Mouse (Mus musculus) liver, embryonic 14.5 days (tissue): ENCODE results near the gene Cep63. TPM values are rescaled to one million over a fixed set of nuclear protein-coding genes. Genes with fewer than 3 reads are reported as not detected.

Experiments used
- ATAC-seq: fragments of 200-750 bp; cut with Nextera tagmentation; 2 replicates; pipeline ENCODE4 v1.8.0; 2017; ENCODE audit warnings: moderate number of reproducible peaks, mild to moderate bottlenecking, moderate library complexity; ENCODE audit not compliant: insufficient read depth
- DNase-seq, 3 experiments: peaks; one replicate each; pipeline ENCODE4 v3.0.0-alpha.2; 2012 to 2013; ENCODE audit warnings: low read depth in 3 of 3, low spot score in 3 of 3
- H3K27ac ChIP-seq: fragments of 300-500 bp; sonication (generic); 2 replicates; pipeline ENCODE4 v1.5.1; 2014; ENCODE audit warnings: moderate library complexity, mild to moderate bottlenecking, control low read depth, inconsistent platforms
- H3K27me3 ChIP-seq: fragments of 300-500 bp; sonication (generic); 2 replicates; pipeline ENCODE4 v1.6.1; 2014; ENCODE audit warnings: mild to moderate bottlenecking, low read length, moderate library complexity; ENCODE audit not compliant: control insufficient read depth, insufficient read depth
- H3K36me3 ChIP-seq: fragments of 300-500 bp; sonication (generic); replicated peaks from 2 replicates; pipeline ENCODE4 v1.6.1; 2014; ENCODE audit warnings: low read depth; ENCODE audit not compliant: control insufficient read depth, insufficient read depth
- H3K4me1 ChIP-seq, 2 experiments: fragments of 200-500 bp in 1 of 2; fragments of 300-500 bp in 1 of 2; sonication (generic) in 1 of 2; replicated peaks; 2 replicates each; pipeline ENCODE4 v1.6.1; 2012 to 2014; ENCODE audit warnings: antibody characterized with exemption in 1 of 2, inconsistent platforms in 1 of 2, low read length in 1 of 2; ENCODE audit not compliant: control insufficient read depth in 2 of 2, insufficient read depth in 2 of 2
- H3K4me2 ChIP-seq: fragments of 300-500 bp; sonication (generic); 2 replicates; pipeline ENCODE4 v1.6.1; 2014; ENCODE audit warnings: low read depth, mild to moderate bottlenecking, control low read depth, moderate library complexity
- H3K4me3 ChIP-seq, 2 experiments: fragments of 200-500 bp in 1 of 2; fragments of 300-500 bp in 1 of 2; sonication (generic) in 1 of 2; 2 replicates each; pipeline ENCODE4 v1.5.1; 2012 to 2014; ENCODE audit warnings: low read depth in 2 of 2, low read length in 2 of 2, mild to moderate bottlenecking in 2 of 2, control low read depth in 1 of 2, inconsistent platforms in 1 of 2, moderate library complexity in 1 of 2; ENCODE audit not compliant: insufficient read depth in 1 of 2
- H3K9ac ChIP-seq: fragments of 300-500 bp; sonication (generic); replicated peaks from 2 replicates; pipeline ENCODE4 v1.6.1; 2014; ENCODE audit warnings: mild to moderate bottlenecking, control low read depth, moderate library complexity
- H3K9me3 ChIP-seq: fragments of 300-500 bp; sonication (generic); 2 replicates; pipeline ENCODE4 v1.6.1; 2016; ENCODE audit warnings: low read length, mixed read lengths; ENCODE audit not compliant: control insufficient read depth
- CTCF ChIP-seq: IDR thresholded peaks from 2 replicates; pipeline ENCODE4 v1.5.1; 2016; ENCODE audit warnings: antibody characterized with exemption, low read depth, control low read depth
- EP300 ChIP-seq: IDR thresholded peaks from 2 replicates; pipeline ENCODE4 v1.6.1; 2016; ENCODE audit warnings: antibody characterized with exemption, low read depth
- WGBS: fragments of 180-500 bp; shearing (Covaris S2); extraction: QIAGEN DNeasy Blood & Tissue Kit; methylation state at CpG from one replicate; pipeline ENCODE4 v1.1.7; 2014; ENCODE audit not compliant: insufficient replicate concordance; 5-methylcytosine and 5-hydroxymethylcytosine counted together
- polyA plus RNA-seq, 2 experiments: library from polyadenylated mRNA; depleted of rRNA in 1 of 2; stranded (reverse) in 1 of 2; unstranded in 1 of 2; fragments of >200 nt; fragmentation: Nextera tagmentation in 1 of 2; extraction: Ambion mirVana in 1 of 2; gene quantifications; 2 replicates each; pipeline versions ENCODE4 v1.2.1 to v1.2.3; 2012 to 2014

The Cep63 gene
- 2.2 and 5.7 TPM in 2 replicates for polyA plus RNA-seq (2012; rRNA removed)
- polyA plus RNA-seq (2014; fragmentation: Nextera tagmentation; extraction: Ambion mirVana) = 15.5 and 16.7 TPM in 2 replicates

- Histone ChIP-seq H3K4me2 (peak within 1 kb of the TSS; percentile 87), H3K27ac (peak within 1 kb of the TSS; percentile 81), H3K9ac (peak within 1 kb of the TSS; percentile 99), H3K4me3 (peak within 1 kb of the TSS; percentile 79 to 99), H3K9me3 (no peaks in the 10 kb centered on the region), H3K36me3 (no peaks in the 10 kb centered on the region), H3K4me1 (peaks cover 12 to 30% of the 10 kb centered on the region in 2 experiments), H3K27me3 (no peaks in the 10 kb centered on the region)
- peak; percentile 43; the same call in 1 of the 2 replicates for TF ChIP-seq EP300
- TF ChIP-seq CTCF = no peak; the same call in 1 of the 2 replicates
- peak; percentile 94 for ATAC-seq
- peak; percentile 94 to 95 (median 95) for DNase-seq
- under 1% methylated on average over 83 of the region's 84 CpGs for WGBS
Measured at GRCm38 (mm10) chr9:102625983-102626838, at the start of gene Cep63, which contains the start of gene Anapc13. Gene Cep63 (minus strand): TSS chr9:102626534. Gene Anapc13 (plus strand): TSS chr9:102626296.

- no peak overlapping the region for H3K27ac ChIP-seq
- WGBS = 60% methylated on average over 5 of the region's 5 CpGs
- TF ChIP-seq CTCF (no peak), EP300 (no peak)
Measured at GRCm38 (mm10) chr9:102675922-102676321, 49.6 kb upstream of the Cep63 start.

GRCm38 (mm10) chr9:102673381-102673780 is 47.0 kb upstream of the Cep63 start:
- ATAC-seq (no peak), DNase-seq (no peak)
- Histone ChIP-seq H3K9ac (no peak overlapping the region), H3K4me3 (no peak overlapping the region), H3K27ac (no peak overlapping the region), H3K36me3 (no peaks in the 10 kb centered on the region), H3K27me3 (no peaks in the 10 kb centered on the region), H3K9me3 (no peaks in the 10 kb centered on the region), H3K4me2 (no peak overlapping the region), H3K4me1 (no peaks in the 10 kb centered on the region)
- 56% methylated on average over 7 of the region's 7 CpGs for WGBS
- TF ChIP-seq EP300 = no peak
- no peak for TF ChIP-seq CTCF

More at GRCm38 (mm10) chr9:102675922-102676321, 49.6 kb upstream of the Cep63 start:
- H3K4me1 ChIP-seq = no peaks in the 10 kb centered on the region
- no peak overlapping the region for H3K9ac ChIP-seq
- ATAC-seq (no peak), DNase-seq (no peak)
- no peaks in the 10 kb centered on the region for H3K27me3 ChIP-seq
- no peak overlapping the region for H3K4me3 ChIP-seq
- no peaks in the 10 kb centered on the region for H3K36me3 ChIP-seq
- no peak overlapping the region for H3K4me2 ChIP-seq
- no peaks in the 10 kb centered on the region for H3K9me3 ChIP-seq

GRCm38 (mm10) chr9:102668906-102669305 is 42.6 kb upstream of the Cep63 start:
- H3K9me3 ChIP-seq = no peaks in the 10 kb centered on the region
- H3K36me3 ChIP-seq = no peaks in the 10 kb centered on the region
- no peak for DNase-seq
- TF ChIP-seq CTCF (no peak), EP300 (no peak)
- no peak overlapping the region for H3K27ac ChIP-seq
- H3K4me2 ChIP-seq = no peak overlapping the region
- no peaks in the 10 kb centered on the region for H3K4me1 ChIP-seq
- H3K4me3 ChIP-seq = no peak overlapping the region
- WGBS = 73% methylated on average over 12 of the region's 12 CpGs
- no peaks in the 10 kb centered on the region for H3K27me3 ChIP-seq
- ATAC-seq = no peak
- H3K9ac ChIP-seq = no peak overlapping the region

GRCm38 (mm10) chr9:102668115-102668514 is 41.8 kb upstream of the Cep63 start:
- no peaks in the 10 kb centered on the region for H3K9me3 ChIP-seq
- no peak overlapping the region for H3K27ac ChIP-seq
- no peak overlapping the region for H3K4me2 ChIP-seq
- ATAC-seq = no peak
- WGBS = 53% methylated on average over 6 of the region's 6 CpGs
- no peaks in the 10 kb centered on the region for H3K36me3 ChIP-seq
- H3K9ac ChIP-seq = no peak overlapping the region
- DNase-seq = no peak
- TF ChIP-seq EP300 (no peak), CTCF (no peak)
- H3K27me3 ChIP-seq = no peaks in the 10 kb centered on the region
- H3K4me1 ChIP-seq = no peaks in the 10 kb centered on the region
- no peak overlapping the region for H3K4me3 ChIP-seq
